Mouse (Mus musculus): Measurements from ENCODE around the gene Cnfn. TPM values are rescaled to one million over a fixed set of nuclear protein-coding genes. Genes with fewer than 3 reads are reported as not detected.
"Not testable (repeated sequence)": the region's sequence is repeated elsewhere in the genome, so short reads cannot be mapped to it uniquely, and the experiment has no call there.

Cnfn gene
- not detected for polyA plus RNA-seq (2017; shearing (Covaris generic))

- ATAC-seq = no peak
These were observed at the start of gene Cnfn for GRCm38 (mm10) chr7:25369058-25369749. Gene Cnfn, minus strand, starts transcription at chr7:25369724.

- ATAC-seq = no peak
These were observed 48.1 kb upstream of the Cnfn start for GRCm38 (mm10) chr7:25417597-25417996.

DNA sequence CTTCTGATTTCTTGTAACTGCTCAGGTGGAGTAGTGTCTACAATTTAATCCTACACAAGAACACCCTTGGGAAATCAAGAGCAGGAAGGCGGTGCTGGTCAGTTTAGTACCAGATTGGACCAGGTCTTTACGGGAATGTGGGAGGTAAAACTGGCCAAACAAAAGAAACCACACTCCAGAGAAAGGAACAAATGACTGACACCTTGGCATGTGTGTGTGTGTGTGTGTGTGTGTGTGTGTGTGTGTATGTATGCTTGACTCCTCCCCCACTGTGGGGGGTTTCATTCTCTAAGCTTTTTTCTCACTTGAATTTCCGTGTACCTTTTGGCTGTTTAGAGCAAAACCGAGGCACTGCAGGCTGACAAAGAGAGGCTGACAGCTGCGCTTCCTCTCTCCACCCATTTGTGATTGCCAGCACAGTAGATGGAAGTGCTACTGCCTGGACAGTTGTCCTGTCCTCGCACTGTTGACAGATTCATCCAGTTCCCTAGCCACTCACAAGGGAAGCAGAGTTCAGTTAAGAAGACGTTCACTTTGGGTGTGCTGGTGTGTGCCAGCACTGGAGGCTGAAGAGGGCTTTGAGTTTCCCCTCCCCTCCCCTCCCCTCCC is 43.4 kb upstream of the Cnfn start, which contains the start of gene Cxcl17:
TSS of gene Cxcl17 (minus strand) at position 54 of the 609 bp plus-strand sequence.
- ATAC-seq = no peak

- no peak for ATAC-seq
These were observed 42.3 kb upstream of the Cnfn start for GRCm38 (mm10) chr7:25411861-25412260.

DNA sequence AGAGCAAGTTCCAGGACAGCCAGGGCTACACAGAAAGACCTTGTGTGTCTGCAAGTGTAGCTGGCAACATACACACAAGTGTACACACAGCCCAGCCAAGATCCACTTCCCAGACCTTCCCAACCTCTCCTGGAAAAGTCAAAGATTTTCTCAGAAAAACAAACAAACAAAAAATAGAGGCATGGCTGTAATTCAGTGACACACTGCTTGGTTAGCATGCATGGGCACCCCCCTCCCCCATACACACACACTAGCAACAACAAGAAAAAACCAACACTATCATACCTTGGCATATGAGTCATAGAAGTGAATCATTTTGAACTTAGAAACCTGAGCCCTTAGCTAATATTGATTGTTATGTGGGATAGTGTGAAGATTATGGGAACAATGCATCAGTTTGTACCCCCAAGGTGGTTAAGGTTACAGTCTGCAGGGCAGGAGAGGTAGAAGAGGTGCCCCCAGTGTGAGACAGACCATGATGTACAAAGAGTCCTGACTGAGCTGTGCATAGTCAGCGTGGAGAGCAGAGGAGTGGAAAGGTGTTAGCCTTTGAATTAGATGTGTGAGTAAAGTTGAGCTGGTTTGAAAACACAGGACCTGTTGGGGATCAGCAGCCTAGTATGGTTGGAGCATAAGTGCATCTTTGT is 41.6 kb upstream of the Cnfn start:
- ATAC-seq = no peak

GRCm38 (mm10) chr7:25409114-25409760 is 39.7 kb upstream of the Cnfn start:
- no peak for ATAC-seq

DNA sequence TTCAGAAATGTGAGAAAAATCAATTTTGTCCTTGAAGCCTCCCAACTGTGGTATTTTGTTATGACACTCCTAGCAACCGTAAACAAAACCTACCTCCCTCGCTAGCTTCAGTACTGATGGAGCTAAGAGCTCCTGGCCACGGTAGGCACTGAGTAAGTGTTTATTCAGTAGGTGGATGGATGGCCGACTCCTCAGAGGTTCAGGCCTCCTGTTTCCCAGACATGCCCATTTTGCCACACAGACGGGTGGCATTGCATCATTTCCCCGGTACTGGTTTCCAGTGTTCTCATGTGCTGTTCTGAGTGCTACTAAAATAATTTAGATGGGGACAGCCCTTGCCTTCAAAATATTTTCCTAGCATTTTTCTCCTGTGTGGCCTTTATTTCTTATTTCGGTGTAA is 36.9 kb upstream of the Cnfn start:
- no peak for ATAC-seq

DNA sequence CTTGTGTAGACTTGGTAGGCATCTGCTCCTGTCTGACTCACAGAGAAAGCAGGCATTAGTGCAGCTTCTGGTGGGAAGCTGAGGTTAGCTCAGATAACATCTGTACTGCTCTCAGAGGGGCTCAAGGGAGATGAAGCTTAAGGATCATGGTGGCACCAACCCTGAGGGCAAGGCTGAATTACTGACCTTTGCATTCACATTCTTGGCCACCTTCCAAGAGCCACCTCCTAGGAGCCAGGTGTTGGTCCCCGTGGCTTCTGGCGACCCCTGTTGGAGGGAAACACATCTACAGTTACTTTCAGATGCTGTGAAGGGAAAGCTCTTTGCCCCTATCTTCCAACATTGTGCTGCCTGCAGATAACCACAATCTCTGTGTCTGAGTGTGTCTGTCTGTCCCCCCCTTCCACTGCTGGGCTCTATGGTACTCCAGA is 33.2 kb upstream of the Cnfn start:
- ATAC-seq = no peak

GRCm38 (mm10) chr7:25401986-25402385 is 32.5 kb upstream of the Cnfn start:
- ATAC-seq = no peak

GRCm38 (mm10) chr7:25401551-25401950 is 32.0 kb upstream of the Cnfn start:
- no peak for ATAC-seq

GRCm38 (mm10) chr7:25399028-25399427 is 29.5 kb upstream of the Cnfn start:
- not testable (repeated sequence) for ATAC-seq

- no peak for ATAC-seq
These were observed 29.1 kb upstream of the Cnfn start, which contains the start of gene Lipe for GRCm38 (mm10) chr7:25398610-25399009. Gene Lipe, minus strand, starts transcription at chr7:25398710.

DNA sequence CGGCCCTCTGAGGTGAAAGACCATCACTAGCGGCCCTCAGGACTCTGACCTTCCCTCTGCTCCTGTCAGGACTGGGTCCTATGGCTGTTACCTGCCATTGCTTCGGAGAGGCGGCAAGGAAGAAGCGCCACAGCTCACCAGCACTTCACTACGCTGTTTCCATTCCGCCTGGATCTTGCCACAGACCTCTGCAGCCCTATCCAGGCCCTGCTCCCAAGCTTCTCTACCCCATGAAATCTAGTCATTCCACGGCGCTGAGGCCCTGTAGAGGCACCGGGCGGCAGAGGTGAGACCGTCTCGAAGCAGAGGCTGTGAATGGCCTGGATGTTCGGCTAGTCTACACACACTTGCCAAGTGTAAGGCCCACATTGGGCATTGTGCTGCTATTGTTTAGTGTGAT is 27.1 kb upstream of the Cnfn start:
- ATAC-seq = no peak

DNA sequence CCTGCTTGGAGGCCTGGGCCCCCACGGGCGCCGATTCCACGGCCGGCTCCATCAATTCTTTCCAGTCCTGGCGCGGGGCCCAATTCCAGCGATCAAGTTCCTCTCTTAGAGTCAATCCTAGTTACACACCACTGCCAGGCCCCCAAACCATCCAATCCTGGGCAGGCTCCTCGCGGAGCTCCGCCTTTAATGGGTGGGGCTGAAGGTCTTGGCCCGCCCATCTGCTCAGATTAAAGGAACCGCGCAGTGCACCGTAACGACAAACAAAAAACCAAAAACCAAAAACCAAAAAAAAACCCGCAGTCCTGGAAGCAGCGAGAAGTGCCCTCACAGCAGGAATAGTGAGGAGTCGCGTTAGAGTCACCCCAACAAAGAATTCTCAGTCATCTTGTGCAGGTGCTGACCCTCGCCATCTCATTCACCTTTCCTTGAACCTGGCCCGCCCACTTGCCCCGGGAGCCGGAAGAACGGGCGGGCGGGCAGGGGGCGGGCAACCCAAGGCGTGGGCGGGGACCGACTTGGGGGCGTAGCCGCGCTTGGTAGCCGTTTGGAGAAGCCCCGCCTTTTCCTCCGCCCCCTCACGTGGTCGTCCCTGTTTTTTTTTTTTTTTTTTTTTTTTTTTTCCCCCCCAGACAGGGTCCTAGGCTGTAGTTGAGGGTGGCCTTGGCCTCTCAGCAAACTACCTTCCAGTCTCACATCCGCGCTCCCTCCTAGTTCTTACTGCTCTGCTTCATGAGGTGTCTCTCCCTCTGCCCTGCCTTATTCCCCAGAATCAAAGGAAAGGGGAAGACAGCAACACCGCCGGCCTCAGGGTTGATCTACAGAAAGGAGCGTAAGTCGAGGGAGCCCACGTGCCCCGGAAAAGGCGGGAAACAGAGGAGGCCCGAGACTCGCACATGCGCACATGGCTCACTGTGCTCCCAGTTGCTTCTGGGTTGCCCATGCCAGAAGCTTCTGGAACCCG is 26.3 kb upstream of the Cnfn start:
- ATAC-seq = peak; percentile 96

- peak; percentile 29 for ATAC-seq
These were observed 25.6 kb upstream of the Cnfn start for GRCm38 (mm10) chr7:25395186-25395557.

GRCm38 (mm10) chr7:25394754-25395153 is 25.2 kb upstream of the Cnfn start:
- ATAC-seq = no peak

DNA sequence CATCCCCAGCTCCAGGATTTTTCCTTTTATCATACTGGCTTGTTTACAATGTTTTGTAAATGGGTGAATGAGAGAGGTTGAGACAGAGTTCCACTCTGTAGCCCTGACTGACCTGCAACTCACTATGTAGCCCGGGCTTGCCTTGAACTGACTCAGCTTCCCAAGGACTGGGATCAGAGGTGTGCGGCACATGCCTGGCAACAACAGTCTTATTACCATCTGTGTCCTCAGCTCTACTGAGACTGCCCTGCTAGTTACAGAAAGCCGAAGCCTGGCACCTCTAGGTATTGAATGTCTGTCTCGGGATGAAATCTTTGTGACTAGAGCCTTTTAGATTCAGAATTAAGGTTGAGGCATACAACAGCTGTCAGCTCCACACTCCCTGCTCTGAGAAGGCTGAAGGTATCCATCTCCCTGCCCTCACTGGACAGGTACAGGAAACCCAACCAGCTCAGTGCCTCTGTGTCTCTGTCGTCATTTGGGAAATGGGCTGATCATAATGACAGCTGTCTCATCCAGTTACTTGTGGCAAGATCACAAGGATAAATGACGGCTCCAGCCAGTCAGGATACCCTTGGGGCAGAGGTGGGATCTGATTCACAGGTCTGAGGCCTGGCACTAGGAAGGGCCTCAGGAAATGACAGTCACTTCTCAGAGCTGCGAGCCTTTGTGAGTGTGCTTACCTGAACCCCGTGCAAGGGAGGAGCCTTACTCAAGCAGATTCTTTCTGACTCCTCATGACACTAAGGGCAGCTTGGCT is 24.1 kb upstream of the Cnfn start:
- no peak for ATAC-seq

GRCm38 (mm10) chr7:25392851-25393250 is 23.3 kb upstream of the Cnfn start:
- no peak for ATAC-seq

DNA sequence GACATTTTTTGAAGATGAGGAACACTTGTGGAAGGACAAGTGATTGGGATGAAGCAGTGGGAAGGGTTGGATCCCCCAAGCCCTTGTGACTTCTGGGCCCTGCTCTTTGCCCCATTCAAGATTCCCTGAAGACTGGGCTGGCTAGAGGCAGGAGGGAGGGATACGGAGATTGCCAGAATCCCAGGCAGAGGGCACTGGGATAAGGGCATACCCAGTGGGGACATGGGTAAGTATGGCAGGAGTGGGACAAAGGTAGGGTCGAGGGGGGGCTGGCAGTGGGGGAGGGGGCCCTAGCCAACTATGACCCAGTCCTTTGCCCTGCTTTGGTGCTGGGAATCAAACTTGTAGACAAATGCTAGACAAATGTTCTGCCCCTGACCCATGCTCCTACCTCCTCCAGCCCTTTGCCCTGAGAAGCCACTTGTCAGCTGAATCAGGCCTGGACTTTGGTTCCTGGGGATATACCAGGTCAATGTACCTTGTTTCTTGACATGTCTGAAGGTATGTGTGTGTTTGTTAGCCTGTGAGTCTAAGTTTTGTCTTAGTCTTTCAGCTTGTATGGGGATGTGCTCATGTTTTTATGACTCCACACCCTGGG is 22.4 kb upstream of the Cnfn start:
- no peak for ATAC-seq

DNA sequence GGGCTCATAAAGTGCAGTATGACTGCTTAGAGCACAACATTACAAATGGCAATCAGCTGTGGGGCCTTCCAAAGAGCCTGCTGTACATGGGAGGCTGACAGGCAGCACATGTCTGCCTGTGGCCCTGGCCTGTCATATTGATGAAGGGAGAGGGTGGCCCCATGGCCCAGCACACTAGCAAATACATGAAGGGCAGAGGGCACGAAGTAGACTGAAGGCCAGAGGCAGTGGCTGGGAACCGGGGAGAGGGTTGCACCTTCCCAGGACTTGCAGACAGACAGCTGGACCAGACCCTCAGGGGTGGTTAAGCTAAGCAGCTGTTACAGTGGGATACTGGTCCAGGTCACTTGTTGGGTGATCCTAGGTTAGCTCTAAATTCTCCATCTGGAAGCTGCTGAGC is 21.5 kb upstream of the Cnfn start:
- ATAC-seq = no peak

Measured in inflammation-experienced regulatory T-cells, adult 6 months (primary cell).